Mouse (Mus musculus) Muller cell, postnatal 12 days (primary cell): ENCODE results near the gene Amigo1.

Source experiments
- DNase-seq: peaks from one replicate; pipeline ENCODE4 v3.0.0-alpha.2; 2015; ENCODE audit errors: inconsistent ontology term

Gene Amigo1

DNA sequence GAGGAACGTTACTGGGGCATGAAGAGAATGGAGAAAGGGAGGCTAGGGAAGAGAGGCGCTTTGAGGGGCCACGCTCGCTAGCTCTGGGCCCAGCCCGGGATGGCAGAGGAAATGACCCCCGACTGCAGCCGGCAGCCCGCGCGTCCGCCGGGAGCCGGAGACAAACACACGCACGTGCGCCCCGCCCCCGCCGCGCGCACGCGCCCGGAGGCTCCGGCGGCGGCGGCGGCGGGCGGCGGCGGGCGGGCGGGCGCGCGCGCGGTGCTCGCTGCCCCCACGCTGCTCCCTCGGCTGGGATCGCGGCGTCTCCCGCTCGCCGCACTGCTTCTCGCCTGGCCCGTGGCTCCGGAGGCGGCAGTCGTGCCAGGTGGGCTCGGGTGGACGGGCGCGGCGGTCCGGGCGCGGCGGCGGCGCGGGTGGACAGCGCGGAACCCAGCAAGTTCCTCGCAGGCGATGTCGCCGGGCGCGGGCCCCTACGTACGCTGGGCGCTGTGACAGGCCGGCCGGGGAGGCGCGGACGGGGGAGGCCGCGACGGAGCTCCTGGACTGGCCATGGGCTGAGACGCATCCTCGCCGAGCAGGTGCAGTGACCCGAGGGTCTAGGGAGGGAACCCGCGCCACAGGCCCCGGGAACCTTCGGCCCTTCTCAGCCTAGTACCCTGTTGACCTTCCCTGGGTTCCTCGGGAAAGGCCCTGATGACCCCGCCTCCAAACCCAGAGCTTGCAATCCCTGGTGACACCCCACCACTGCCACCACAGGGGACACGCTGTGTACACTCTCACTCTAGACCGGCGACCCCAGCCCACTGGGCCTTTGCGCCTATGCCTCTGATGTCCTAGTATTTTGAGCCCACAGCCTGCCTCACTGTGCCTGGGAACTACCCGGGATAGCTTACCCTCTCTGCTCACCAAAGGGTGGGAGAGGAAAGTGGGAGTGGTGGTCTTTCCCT is at the start of gene Amigo1:
TSS of gene Amigo1 (plus strand) at position 238 of the 950 bp plus-strand sequence.
- DNase-seq: peak; percentile 64

DNA sequence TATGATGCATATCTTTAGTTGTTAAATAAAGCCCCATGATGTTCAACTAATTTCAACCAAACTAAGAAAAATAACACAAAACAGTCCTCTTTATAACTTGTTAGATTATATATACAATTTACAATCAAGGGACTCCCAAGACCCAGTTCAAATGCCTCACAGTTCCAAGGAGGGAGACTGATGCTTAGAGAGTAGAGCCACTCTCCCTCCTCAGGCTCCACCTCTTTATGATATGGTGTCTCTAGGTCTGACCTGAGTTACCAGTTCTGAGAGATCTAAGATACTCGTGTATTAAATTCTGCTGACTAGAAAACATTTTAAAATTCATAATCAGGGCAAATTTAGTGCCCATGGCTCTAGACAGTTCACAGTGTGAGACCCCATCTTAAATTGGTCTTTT is 47.0 kb upstream of the Amigo1 start:
- DNase-seq: no peak

DNA sequence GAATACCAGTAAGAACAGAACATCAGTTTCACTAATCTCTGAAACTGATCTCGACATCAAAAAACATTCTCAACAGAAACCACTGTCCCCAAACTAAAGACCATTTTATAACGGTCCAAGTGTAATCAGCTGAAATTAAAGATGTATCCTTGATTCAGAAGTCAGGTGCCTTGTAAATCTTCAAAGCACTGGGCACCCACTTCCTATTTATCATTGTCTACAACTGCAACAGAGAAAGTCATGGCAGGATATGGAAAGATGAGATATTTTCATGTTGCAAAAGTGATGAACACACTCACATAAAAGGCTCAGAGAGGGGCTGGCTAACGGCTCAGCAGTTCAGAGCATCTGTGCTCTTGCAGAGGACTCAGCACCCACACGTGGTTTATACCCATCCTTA is 45.3 kb upstream of the Amigo1 start:
- DNase-seq: no peak

DNA sequence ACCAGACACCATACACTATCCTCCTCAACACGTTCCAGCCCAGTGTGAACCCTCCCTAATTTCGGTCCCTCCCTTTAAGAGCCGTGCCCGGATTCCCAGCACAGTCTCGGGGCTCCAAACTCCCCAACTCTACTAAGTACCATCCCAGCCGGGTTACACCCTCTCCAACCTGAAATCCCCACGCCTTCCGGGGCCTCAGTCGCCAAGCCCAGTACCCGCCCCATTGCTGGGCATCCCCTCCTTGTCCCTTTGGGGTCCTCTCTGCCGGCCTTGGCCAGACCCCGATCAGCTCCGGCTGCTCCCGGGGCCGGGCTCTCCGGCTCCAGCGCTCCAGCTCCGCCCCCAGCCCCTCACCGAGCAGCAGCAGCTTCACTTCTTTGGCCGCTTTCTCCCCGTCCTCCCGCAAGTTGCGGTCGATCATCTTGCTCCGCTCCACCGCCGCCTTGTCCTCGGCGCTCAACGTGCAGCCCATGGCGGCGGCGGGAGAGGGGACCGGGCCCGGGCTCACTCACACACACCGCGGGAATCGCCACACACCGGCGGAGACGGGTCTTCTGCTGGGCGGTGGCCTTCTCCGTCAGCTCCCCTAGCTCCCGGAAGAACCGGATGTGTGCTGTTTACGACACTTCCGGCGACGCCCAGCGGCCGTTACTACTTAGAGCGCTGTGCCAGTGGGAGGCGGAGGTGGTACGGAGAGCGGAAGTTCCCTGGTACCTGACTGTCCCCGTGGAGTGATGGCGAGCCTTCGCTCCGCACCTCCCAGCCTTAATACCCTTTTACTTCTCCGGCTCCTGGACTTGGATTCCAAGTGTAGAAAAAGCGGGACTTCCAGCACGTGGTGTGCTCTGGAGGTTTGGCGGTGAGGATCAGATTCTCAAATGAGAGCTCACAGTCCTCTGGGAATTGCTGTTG is 40.3 kb upstream of the Amigo1 start, which contains the start of gene Gnai3:
TSS of gene Gnai3 (minus strand) at position 613 of the 912 bp plus-strand sequence.
- peak; percentile 91 for DNase-seq

DNA sequence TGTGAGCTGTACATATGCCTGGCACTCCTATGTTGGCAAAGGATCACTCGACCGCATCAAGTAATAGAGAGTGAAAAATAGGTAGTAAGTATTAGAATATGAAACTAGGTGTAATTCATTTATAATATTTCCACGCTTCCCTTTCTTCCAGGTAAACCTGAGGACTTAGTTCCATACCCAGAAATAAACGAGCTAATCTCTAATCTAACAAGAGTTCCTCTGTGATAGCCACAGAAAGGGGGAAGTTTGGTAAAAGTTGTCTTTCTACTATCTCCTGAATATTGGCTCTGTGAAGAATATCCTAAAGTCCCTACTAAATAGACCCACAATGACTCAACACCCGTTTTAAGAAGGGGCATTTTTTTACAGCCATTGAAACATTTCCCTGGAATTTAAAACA is 39.5 kb upstream of the Amigo1 start:
- no peak for DNase-seq

DNA sequence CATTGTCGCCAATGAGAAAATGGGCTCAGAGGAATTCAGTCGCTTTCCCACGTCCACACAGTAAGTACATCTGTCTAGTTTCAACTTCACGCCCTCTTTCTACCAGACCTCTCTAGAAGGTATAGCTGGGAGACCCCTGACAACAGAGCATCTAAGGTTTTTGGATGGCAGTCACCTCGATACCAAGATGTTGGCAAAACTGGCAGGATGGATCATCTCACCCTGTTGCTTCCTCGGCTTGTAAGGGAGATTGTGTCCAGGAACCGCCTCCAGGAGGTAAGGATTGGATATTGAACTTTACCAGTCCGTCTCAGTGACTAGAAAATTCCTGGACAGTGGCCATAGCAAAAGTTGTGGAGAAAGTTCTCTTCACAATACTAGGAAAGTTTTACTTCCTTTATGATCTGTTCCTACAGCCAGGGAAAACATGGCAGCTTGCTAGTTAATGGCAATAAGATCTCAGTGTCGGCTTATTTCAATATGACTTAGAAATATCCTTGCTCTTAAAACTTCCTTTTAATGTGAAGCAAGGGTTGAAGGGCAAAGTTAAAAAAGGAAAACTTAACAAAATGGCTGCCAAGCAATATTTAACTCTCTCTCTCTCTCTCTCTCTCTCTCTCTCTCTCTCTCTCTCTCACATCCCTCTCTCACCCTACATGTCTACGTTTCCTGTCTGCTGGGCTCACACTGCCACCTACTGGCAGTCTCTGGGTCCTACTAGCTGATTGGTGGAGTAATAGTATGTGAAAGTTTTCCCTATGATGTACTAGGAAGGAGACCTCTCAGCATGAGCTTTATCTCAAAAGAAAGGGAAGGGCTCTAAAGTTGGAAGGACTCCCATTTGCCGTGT is 38.5 kb upstream of the Amigo1 start:
- DNase-seq: peak; percentile 82

DNA sequence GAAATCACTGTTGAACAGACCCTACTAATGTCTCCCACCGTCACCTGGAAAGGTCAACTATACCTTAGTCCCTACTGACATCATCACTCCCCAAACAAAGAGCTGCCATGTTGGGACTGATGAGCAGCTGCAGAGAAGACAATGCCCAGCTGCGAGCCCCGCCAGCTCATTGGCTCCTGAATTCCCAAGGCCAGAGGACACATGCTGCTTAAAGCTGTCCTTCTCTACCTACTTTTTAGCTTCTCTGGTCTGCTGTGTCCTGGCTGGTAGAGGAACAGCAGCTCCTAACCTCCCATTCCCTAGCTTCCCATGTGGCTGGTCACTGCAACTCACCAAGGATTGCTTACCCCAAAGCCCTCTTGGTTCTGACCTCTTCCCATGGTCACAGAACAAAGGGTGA is 33.8 kb upstream of the Amigo1 start:
- no peak for DNase-seq

DNA sequence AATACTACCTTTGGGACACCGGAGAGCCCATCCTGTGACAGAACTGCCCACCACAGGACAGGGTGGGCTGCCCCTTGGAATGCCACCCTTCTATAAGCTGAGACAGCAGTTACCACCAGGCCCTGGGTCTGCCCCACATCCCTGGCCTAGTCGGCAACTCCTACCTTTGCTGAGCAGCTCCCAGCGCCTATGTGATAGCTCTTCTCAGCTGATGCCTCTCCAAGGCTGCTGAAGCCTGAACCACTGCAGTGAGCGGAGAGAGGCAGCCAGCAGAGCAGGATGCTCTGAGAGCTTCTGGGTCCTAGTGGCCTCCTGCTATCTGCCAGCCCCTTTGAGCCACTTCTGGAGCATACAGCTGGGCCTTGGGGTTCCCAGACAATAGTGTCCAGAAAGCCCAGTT is 31.5 kb upstream of the Amigo1 start, which contains the start of gene Gpr61:
TSS of gene Gpr61 (minus strand) at position 227 of the 400 bp plus-strand sequence.
- no peak for DNase-seq

DNA sequence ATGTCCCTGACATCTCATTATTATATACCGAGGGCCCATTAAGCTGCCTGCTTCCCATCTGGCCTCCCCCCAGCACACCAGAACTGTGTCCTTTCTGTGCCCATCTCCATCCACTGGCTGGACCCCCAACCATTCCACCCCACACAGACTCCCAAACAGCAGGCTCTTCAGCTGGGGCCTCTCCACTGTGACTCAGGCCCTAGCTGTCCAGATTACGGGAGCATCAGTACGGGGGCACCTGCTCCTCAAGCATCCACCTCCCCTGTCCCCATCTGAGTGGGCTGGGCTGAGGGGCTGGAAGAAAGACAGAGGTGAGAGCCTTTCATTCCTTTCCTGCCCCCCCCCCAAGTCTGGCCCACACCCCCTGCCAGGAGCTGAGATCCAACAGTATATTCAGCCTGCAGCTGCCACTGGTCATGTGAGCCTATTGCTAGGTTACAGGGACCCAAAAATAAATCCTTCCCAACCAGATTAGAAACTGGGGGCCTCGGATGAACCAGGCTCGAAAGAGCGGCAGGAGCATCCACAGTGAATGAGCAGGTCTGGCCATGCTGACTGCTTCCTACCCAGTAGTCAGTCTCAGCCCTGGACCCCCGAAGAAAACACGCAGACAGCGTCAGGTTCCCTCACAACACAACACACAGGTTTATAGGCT is 27.6 kb upstream of the Amigo1 start:
- DNase-seq: no peak

DNA sequence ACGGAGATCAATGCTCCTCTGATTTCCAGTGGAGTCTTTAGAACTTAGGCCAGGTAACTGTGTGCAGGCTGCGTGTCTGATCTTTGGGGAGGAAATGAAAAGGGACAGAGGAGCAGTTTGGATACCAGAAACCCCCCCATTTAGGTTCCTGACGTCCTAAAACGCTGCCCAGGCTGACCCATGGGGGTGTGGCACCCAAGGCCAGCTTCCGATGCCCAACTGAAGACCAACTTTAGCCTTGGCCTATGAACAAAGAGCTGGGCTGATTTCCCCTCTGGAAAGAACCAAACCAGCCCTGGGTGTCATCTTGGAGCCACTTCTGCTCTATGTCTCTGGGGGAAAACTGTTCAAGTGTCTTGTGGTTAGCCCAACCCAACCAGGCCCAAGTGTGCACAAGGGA is 22.0 kb upstream of the Amigo1 start:
- DNase-seq: no peak

DNA sequence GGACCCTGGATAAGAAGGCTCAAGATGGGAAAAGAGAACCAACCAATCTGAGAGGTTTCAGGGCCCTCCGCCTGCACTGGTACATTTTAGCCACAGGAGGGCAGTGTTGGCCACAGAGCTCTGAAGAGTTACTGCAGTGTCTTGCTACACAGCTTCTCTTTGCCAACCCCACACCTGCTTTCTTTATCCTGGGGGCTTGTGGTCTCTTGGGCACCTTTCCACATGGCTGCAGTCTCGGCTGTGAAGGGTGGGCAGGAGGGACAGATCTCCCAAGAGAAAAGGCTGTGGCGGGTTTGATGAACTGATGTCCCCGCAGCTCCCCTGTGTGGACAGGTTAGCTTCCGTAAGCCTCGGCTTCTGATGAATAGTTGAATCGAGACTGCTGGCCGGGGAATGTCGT is 21.3 kb upstream of the Amigo1 start:
- peak; percentile 63 for DNase-seq

DNA sequence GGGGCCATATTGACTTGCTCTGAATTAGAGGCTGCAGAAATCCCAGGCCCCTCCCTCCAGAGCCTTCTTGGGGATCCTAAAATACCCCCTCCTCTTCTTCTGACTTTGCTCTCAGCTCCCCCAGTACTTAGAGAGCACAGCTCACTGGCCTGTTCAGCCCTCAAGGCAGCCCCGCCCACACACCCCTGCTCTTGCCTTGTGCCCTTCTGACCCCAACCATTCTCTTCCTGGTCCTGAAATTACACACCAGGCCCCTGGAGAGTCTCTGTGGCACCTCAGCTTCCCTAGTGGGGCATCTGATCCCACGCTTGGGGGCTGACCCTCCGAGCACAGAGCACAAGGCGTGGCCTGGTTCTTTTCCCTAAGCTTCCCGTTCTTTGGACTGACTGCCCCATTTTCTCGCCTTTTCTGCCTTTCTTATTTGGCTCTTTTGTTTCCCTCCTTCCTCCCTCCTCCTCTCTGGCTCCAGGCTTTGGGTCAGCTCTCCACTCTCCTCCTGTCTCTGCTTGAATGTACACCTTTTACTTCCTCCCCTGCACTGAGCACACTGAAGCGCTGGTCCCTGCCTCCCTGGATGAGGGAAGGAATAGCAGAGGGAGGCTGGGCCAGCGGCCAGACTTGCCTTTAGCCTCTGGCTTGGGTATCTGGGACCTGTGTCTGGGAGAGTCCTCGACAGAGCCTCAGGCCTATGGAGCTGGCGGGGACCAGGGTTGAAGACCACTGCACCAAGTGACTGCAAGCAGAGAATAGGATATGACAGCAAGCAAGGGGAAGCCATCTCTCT is 20.4 kb upstream of the Amigo1 start:
- no peak for DNase-seq

DNA sequence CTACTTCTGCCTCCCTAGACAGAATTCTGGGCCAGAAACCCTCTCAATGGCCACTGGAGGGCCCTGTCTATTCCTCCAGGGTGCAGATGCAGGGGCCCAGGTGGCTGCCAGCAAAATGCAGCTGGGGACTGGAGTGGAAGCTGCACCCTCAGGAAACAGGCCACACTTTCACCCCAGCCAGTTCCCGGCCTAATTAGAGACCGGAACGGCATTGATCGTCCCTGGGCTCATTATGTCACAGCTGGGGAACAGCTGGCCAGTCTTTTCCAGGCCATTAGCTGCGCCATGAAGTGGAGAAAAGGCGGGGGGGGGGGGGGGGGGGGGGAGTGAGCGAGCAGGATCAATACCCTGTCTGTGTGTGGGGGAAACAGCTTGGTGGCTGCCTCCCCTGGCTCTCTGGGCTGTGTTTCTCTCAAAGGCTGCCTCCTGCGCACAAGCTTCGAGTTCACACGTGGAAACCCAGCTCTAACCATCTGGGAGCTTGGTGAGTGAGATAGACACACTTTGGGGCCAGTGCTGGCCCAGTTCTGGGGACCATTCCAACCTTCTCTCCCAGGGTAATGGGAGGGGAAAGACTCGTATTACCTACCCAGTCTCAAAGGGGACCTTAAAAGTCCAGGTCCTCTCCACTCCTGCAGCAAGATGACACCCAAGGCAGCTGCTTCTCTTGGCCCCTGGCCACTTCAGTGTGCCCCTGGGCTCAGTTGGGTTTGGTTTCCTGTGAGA is 19.5 kb upstream of the Amigo1 start:
- peak; percentile 57 for DNase-seq

DNA sequence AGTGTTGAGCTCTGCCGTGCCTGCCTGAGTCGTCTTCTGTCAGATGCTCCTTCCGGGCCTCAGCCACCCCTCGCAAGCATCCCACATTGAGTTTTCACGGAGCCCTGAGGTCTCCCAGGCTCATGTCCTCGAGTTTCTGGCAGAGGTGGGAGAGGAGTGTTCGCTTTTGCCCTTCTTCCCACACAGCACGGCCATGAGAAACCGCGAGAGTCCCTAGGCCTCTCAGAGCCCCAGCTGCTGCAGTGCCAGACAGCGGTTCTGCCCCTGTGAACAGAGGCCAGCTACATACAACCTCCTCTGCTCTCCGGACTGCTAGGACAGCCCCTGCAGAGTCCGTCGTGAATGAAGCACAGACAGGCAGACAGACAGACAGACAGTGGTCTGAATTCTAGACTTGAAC is 18.6 kb upstream of the Amigo1 start:
- DNase-seq: no peak

DNA sequence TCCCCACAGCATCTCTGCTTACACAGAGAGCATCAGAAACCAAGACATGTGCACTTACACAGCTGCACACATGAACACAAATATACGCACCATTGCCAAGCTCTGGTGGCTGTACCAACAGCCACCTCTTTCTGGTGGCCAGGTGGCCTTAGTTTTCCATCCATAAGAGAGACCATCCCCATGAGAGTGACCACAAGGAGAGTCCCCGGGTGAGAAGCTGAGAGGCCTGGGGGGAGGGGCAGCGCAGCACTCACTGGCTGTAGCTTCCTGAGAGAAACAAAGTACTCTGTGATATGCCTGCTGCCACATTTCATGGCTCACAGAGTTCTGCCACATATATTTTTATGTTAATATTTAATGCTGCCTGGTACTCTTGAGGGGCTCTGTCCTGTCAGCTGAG is 16.9 kb upstream of the Amigo1 start:
- DNase-seq: no peak

DNA sequence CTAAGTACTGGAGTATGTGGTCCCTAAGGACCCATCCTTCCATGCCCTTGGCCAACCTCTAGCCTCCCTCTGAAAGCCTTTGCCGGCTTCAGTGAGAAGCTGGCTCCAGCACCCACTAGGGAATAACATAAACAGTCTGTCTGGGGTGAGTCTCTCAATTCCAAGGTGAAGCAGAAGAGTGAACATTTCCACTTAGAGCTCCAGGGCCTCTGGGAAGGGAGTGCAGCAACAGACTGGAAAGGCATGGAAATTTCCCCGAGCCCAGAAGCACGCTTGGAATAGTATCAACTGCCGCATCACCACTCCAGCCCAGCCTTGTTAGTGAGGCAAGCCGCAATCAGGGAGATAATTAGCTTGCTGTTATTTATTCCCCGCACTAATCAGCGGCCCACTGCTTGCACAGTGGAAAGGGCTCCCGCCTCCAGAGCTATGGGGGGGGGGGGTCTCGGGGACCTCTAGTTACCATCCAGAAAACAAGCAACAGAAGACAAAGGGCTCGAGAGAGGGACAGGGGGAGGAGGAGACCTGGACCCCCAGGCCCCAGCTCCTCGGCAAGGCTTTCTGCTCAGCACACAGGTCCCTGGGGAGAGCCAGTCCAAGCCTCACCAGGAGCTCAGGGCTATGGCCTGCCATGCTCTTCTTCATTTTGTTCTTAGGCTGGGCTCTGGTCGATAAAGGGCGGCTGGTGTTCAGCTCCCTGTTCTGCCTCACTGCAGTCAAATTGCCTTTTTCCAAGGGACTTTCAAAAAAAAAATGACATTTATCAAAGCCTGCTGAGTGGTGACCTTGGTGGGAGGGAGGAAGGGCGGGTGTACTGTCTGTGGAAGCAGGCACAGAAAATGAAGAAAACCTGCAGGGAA is 11.2 kb upstream of the Amigo1 start:
- peak; percentile 60 for DNase-seq

DNA sequence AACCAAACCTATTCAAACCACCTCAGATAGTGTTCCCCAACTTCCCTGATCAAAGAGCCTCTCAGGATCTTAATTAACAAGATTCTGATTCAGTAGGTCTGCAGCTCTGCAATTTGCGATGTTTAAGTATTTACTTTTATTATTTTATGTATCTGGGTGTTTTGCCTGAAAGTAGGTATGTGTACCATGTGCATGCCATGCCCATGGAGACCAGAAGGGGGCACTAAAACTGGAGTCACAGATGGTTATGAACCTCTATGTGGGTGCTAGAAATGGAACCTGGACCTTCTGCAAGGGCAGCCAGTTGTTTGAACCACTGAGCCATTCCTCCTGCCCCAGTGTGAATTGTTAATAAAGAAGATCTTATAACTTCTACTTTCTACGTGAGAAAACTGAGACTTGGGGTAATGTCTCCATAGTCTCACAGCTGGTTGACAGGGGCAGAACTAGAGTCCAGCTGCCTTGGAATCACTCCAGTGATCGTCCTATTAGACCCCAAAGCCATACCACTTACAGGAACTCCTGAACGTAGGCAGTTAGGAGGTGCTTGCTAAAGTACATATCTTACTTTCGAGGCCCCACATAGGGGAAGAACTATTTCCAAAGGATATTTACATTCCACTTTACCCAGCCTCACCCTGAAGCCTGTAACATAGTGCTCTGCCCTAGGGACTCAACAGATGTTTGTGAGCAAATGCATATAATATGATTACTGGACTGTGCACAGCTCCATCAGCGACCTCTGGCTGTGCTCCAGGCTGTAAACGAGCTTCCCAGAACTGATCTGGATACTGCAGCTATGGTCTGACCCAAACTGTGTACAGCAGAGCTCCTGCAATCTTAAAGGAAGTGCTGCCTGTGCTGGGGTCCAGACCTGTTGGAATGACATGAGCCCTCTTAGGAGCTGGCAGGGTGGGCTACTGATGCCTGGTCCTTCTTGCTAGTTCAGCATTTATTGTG is 7.1 kb upstream of the Amigo1 start:
- DNase-seq: no peak
